Mouse (Mus musculus) testis, postnatal 14 days (tissue): ENCODE results near the gene Dus4l.
A peak's percentile ranks its signal among the peaks of the same experiment; 100 is the strongest.
"Not testable (repeated sequence)": the region's sequence is repeated elsewhere in the genome, so short reads cannot be mapped to it uniquely, and the experiment has no call there.

Experiments used
- DNase-seq: peaks from one replicate; pipeline ENCODE4 v3.0.0; 2021; ENCODE audit warnings: low spot score

Gene Dus4l

DNA sequence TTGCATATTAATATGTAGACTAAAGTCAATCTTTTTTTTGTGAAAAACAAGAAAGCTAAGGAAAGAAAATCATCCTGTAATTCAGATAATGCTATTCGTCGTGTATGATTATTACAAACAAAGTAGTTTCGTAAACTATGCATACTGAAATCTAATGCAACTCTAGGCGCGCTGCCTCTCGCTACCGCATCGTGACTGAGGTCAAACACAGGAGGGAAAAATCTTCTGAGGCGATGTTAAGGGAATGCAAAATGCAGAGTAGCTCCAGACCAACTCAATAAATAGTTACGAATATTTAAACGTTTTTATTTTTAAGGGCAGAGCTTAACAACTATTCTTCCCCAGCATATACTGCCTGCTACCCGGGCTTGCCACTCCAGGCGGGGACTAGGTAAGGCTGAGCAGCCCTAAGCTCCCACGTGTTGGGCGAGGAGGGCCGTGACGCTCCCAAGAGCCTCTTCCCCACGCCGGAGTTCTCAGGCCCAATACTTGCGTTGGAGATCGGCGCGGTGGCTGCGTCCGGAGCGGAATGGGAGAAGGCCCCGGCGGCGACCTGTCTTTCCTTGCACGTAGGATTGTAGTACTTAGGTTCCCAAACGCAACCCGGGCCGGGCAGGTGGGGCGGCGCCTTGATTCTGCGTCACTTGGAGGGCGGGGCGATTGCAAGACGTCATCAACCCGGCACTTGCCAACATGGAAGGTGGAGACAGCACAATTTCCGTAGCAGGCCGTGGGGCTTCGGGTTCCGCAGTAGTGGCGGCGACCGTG is at the start of gene Dus4l, which contains the start of gene Cog5:
Gene Dus4l (minus strand): TSS at position 630 of the 768 bp plus-strand sequence.
Gene Cog5 (plus strand): TSS at position 673 of the 768 bp plus-strand sequence.
- DNase-seq, result peak; percentile 95

- no peak for DNase-seq
These were observed 49.3 kb upstream of the Dus4l start for GRCm38 (mm10) chr12:31703904-31704303.

GRCm38 (mm10) chr12:31701411-31701810 is 46.8 kb upstream of the Dus4l start:
- DNase-seq, result no peak

GRCm38 (mm10) chr12:31700623-31701347 is 46.2 kb upstream of the Dus4l start:
- no peak for DNase-seq

- DNase-seq, result no peak
These were observed 38.7 kb upstream of the Dus4l start for GRCm38 (mm10) chr12:31693278-31693677.

- no peak for DNase-seq
These were observed 32.1 kb upstream of the Dus4l start for GRCm38 (mm10) chr12:31686679-31687078.

- no peak for DNase-seq
These were observed 12.6 kb upstream of the Dus4l start for GRCm38 (mm10) chr12:31667187-31667586.

DNA sequence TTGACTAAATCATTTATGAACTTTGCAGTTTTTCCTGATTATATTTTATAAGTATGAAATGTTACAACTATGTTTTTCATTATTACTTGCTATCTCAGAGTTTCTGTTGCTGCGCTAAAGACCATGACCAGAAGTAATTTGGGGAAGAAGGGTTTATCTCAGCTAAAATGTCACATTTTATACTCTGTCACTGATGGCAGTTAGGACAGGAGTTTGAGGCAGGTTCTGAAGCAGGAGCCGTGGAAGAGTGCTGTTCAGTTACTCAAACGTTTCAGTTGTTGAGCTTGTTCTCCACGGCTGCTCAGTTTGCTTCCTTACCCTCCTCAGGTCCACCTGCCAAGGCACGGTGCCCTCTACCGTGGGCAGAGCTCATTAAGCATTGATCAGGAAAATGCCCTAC is 11.4 kb upstream of the Dus4l start:
- DNase-seq, result no peak

GRCm38 (mm10) chr12:31656841-31657240 is 2.2 kb upstream of the Dus4l start:
- no peak for DNase-seq

- no peak for DNase-seq
These were observed 395 bp upstream of the Dus4l start for GRCm38 (mm10) chr12:31654965-31655477.

- no peak for DNase-seq
These were observed 1.0 kb downstream of the Dus4l start for GRCm38 (mm10) chr12:31653611-31654010.

DNA sequence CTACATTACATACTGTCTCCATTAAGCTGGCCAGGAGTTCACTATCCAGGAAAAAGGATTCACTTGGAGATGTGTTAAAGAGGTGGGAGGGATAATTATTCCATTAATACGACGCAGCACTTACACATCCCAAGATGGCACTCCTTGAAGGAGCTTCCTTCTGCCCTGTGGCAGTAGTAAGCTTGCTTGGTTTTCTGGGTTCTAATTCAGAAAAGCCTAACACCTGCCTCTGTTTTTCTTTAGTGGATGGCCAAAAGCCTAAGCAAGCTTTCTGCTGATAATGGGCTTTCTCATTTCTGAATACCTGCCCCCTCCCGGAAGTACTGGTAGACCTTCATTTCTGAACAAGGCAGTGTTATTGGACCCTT is 19.4 kb downstream of the Dus4l start:
- no peak for DNase-seq

- DNase-seq, result peak; percentile 84
These were observed 20.0 kb downstream of the Dus4l start, which contains the start of gene Bcap29 for GRCm38 (mm10) chr12:31634343-31635239. TSS of gene Bcap29 (minus strand) at chr12:31634658.

DNA sequence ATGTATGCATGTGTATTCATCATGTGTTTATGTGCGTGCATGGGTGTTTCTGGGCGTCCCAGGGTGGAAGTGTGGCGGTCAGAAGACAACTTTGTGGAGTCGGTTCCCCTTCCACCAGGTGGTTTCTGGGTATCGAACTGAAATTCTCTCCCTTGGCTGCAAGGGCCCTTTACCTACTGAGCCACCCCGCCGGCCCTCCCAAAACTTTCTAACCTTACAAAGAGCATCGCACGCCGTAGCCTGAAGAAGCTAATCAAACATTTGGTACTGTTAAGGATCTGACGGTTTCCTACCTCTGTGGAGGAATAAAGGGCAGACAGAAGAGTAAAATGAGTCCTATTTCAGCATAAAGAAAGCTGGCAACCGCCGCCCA is 20.7 kb downstream of the Dus4l start:
- DNase-seq, result peak; percentile 28

DNA sequence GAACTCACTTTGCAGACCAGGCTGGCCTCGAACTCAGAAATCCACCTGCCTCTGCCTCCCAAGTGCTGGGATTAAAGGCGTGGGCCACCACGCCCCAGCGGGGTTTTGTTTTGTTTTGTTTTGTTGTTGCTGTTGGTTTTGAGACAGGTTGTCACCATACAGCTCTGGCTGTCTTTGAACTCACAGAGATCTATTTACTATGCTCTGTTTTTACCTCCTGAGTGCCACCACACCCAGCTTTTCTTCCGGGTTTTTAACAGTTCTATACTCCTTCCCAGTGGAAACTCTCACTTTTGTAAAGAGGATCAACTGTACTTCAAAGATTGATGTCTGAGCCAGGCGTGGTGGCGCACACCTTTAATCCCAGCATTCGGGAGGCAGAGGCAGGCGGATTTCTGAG is 26.2 kb downstream of the Dus4l start:
- not testable (repeated sequence) for DNase-seq

- no peak for DNase-seq
These were observed 29.6 kb downstream of the Dus4l start for GRCm38 (mm10) chr12:31625016-31625415.

DNA sequence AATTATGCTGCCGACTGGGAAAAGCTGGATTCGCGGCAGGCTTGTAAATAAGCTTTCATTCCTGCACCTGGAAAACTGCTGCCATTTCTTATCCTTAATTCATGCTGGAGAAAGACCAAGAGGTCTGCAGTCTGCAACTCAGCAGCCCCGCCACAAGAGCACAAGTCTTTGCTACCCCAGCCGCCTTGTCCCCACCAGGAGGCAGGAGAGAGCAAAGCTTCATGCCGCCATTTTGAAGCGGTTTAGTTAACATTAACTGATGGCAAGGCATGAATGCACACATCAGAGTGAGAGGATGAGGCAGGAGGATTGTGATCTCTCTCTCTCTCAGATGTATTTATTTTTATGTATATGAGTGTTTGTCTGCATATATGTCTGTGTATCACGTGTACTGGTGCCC is 34.5 kb downstream of the Dus4l start:
- DNase-seq, result no peak

DNA sequence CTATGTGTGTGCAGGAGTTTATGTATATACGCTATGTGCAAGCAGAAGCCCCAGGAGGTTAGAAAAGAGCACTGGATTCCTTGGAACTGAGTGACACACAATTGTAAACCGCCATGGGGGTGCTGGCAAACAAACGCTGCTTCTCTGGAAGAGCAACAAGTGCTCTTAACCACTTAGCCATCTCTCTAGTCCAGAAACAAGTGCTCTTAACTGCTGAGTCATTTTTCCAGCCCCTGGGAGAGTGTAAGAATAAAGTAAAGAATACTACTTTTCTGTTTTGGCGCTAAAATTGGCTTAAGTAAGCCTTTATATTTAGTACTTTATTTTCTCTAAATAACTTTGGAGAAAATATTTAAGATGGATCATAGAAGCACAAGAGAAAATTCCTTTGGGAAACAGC is 41.3 kb downstream of the Dus4l start:
- DNase-seq, result no peak

GRCm38 (mm10) chr12:31608138-31608537 is 46.5 kb downstream of the Dus4l start:
- DNase-seq, result no peak

DNA sequence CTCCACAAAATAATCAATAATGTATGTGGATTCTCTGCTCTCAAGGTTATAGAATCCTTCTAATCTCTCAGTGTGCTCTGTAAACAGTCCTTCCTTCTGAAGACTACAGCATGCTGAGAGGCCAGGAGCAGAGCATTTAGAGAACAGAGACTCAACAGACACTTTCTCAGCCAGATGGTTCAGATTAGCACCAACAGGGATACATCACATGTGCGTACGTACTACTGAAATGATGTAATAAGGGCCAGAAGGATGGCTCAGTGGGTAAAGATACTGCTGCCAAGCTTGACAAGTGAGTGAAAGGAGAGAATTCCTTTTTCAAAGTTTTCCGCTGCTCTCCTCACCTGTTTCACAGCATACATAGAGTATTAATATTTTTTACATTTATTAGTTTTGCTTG is 49.7 kb downstream of the Dus4l start:
- DNase-seq, result no peak

- no peak for DNase-seq
These were observed 51.0 kb downstream of the Dus4l start for GRCm38 (mm10) chr12:31603586-31603985.

GRCm38 (mm10) chr12:31594296-31594695 is 60.3 kb downstream of the Dus4l start:
- no peak for DNase-seq
